Mouse (Mus musculus) kidney, embryonic 16.5 days (tissue): ENCODE data around the gene Slc12a9. TPM values are rescaled to one million over a fixed set of nuclear protein-coding genes. Genes with fewer than 3 reads are reported as not detected.

Experiments
- ATAC-seq: fragments of 200-750 bp; cut with Nextera tagmentation; 2 replicates; pipeline ENCODE4 v1.8.0; 2017; ENCODE audit warnings: moderate TSS enrichment; ENCODE audit not compliant: low FRiP score, low TSS enrichment
- H3K27ac ChIP-seq: fragments of 300-500 bp; sonication (generic); 2 replicates; pipeline ENCODE4 v1.5.1; 2014; ENCODE audit warnings: low read length
- H3K27me3 ChIP-seq: fragments of 300-500 bp; sonication (generic); 2 replicates; pipeline ENCODE4 v1.6.1; 2014; ENCODE audit warnings: low read length, control low read depth, mixed read lengths; ENCODE audit not compliant: insufficient read depth
- H3K36me3 ChIP-seq: fragments of 300-500 bp; sonication (generic); 2 replicates; pipeline ENCODE4 v1.6.1; 2014; ENCODE audit warnings: low read length, control low read depth, mixed read lengths; ENCODE audit not compliant: insufficient read depth
- H3K4me1 ChIP-seq: fragments of 300-500 bp; sonication (generic); 2 replicates; pipeline ENCODE4 v1.6.1; 2014; ENCODE audit warnings: low read length, control low read depth, mixed read lengths; ENCODE audit not compliant: insufficient read depth
- H3K4me2 ChIP-seq: fragments of 300-500 bp; sonication (generic); replicated peaks from 2 replicates; pipeline ENCODE4 v1.6.1; 2014; ENCODE audit warnings: low read depth, low read length
- H3K4me3 ChIP-seq: fragments of 300-500 bp; sonication (generic); 2 replicates; pipeline ENCODE4 v1.5.1; 2014; ENCODE audit warnings: mild to moderate bottlenecking, low read length
- H3K9ac ChIP-seq: fragments of 300-500 bp; sonication (generic); replicated peaks from 2 replicates; pipeline ENCODE4 v1.6.1; 2014; ENCODE audit warnings: low read length
- H3K9me3 ChIP-seq: fragments of 300-500 bp; sonication (generic); 2 replicates; pipeline ENCODE4 v1.6.1; 2016; ENCODE audit warnings: low read length, control low read depth
- WGBS: fragments of 180-500 bp; shearing (Covaris S2); extraction: QIAGEN DNeasy Blood & Tissue Kit; methylation state at CpG from one replicate; pipeline ENCODE4 v1.1.7; 2014; 5-methylcytosine and 5-hydroxymethylcytosine counted together
- polyA plus RNA-seq: library from polyadenylated mRNA; unstranded; fragments of >200 nt; fragmentation: Nextera tagmentation; extraction: Ambion mirVana; gene quantifications from 2 replicates; pipeline ENCODE4 v1.2.1, GENCODE M21; 2015

Slc12a9 gene
- polyA plus RNA-seq, 1 experiment from 2014 or later = 16.3 TPM

DNA sequence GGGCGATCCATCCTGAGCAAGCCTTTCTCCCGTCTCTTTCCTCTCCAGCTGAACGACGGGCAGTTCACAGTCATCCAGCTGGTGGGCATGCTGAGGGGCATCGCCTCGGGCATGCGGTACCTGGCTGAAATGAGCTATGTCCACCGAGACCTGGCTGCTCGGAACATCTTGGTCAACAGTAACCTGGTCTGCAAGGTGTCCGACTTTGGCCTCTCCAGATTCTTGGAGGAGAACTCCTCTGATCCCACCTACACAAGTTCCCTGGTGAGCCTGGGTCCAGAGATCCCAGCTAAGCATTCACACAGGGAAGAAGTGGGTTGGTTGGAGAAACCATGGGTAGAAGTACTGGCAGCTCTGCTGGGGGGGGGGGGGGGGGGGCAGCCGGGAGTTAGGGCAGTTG, 36.3 kb upstream of the Slc12a9 start:
- ATAC-seq = no peak
- Histone ChIP-seq H3K4me2 (no peak overlapping the region), H3K4me1 (no peaks in the 10 kb centered on the region), H3K9me3 (no peaks in the 10 kb centered on the region), H3K4me3 (no peak overlapping the region), H3K9ac (no peak overlapping the region), H3K36me3 (peaks cover 99% of the 10 kb centered on the region), H3K27me3 (no peaks in the 10 kb centered on the region), H3K27ac (no peak overlapping the region)
- WGBS = 92% methylated on average over 10 of the region's 11 CpGs

DNA sequence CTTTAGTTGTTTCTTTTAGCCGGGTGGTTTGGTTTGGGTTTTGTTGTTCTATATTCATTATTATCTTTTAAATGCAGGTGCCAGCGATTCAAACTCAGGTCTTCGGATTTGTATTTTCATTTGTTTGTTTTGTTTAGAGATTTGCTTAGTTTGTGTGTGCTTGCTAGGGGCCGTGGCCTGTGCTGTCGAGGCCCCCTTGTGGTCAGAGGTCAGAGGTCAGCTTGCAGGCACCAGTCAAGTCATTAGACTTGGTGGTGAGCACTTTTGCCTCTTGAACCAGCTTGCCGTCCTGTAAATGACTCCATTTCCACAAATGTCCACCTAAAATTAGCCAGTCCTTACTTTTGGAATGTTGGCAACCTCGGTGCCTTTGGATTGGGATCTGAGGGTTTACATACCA, 25.0 kb upstream of the Slc12a9 start:
- H3K27me3 ChIP-seq = no peaks in the 10 kb centered on the region
- no peak overlapping the region for H3K27ac ChIP-seq
- no peak overlapping the region for H3K9ac ChIP-seq
- no peak for ATAC-seq
- peaks cover 7% of the 10 kb centered on the region; the same call in 1 of the 2 replicates for H3K4me1 ChIP-seq
- H3K36me3 ChIP-seq = peaks cover 87% of the 10 kb centered on the region
- H3K4me2 ChIP-seq = no peak overlapping the region
- no peaks in the 10 kb centered on the region for H3K9me3 ChIP-seq
- 40% methylated on average over 7 of the region's 7 CpGs for WGBS
- H3K4me3 ChIP-seq = no peak overlapping the region

- Histone ChIP-seq H3K27me3 (no peaks in the 10 kb centered on the region), H3K27ac (no peak overlapping the region), H3K4me3 (0 out of 2 replicates have a peak overlapping the region, but pooled peaks have one; percentile 7), H3K36me3 (peaks cover 45% of the 10 kb centered on the region), H3K9ac (no peak overlapping the region), H3K9me3 (no peaks in the 10 kb centered on the region), H3K4me2 (peak overlapping the region; percentile 29), H3K4me1 (peaks cover 30% of the 10 kb centered on the region)
- WGBS = 81% methylated on average over 17 of the region's 17 CpGs
- ATAC-seq = no peak
These were observed 20.7 kb upstream of the Slc12a9 start for GRCm38 (mm10) chr5:137354091-137354490.

DNA sequence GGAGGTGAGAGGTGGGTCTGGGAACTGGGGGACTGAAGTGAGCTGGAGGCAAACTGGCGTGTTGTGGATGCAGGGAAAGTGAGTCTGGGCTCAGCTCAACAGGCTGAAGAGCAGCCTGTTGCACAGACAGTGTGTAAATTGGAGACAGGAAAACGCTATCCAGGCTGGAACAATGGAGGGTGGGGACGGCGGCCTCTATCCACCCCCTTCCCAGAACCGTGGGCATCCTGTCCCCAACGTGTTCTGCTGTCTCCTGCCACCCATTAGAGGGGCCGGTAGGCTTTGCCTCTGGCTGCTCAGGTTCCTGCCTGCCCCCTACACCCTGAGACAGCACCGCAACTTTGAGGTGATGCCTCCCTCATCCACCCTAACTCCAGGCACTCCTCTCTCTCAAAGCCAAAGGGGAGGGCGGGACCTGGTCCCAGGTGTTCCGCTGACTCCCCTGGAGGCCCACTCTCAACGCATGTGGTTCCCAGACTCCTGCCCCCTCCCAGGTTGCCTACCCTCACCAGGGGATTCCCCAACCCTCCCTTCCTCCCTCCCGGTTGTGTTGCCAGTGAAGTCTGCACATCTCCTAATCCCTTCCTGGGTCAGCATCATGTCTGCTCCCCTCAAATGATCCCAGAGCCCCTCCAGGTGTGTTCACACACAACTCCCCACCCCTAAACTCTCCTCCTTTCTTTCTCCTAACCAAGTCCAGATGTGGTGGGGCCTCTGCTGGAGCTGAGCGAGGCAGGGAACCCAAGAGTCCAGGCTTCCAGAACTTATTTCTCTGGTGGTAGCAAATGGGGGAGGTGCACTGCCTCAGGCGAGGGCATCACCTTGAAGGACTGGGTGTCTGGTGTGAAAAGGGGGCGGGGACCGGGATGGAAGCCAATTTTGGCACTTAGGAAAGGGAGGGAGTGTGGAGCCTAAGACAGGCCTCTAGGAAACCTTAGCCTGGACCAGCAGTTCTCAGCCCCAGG, 18.9 kb upstream of the Slc12a9 start:
- Histone ChIP-seq H3K4me2 (peak overlapping the region; percentile 93), H3K9ac (peak overlapping the region; percentile 97), H3K27ac (peak overlapping the region; percentile 98), H3K9me3 (no peaks in the 10 kb centered on the region), H3K4me3 (peak overlapping the region; percentile 95), H3K36me3 (peaks cover 33% of the 10 kb centered on the region), H3K27me3 (no peaks in the 10 kb centered on the region), H3K4me1 (peaks cover 45% of the 10 kb centered on the region)
- ATAC-seq = no peak
- WGBS = 9% methylated on average over 16 of the region's 16 CpGs

- peak overlapping the region; percentile 98 for H3K27ac ChIP-seq
- WGBS = 4% methylated on average over 4 of the region's 4 CpGs
- no peaks in the 10 kb centered on the region for H3K27me3 ChIP-seq
- H3K9me3 ChIP-seq = no peaks in the 10 kb centered on the region
- H3K9ac ChIP-seq = peak overlapping the region; percentile 97
- peaks cover 29% of the 10 kb centered on the region for H3K36me3 ChIP-seq
- peaks cover 53% of the 10 kb centered on the region for H3K4me1 ChIP-seq
- H3K4me2 ChIP-seq = peak overlapping the region; percentile 93
- ATAC-seq = no peak
- H3K4me3 ChIP-seq = peak overlapping the region; percentile 95
These were observed 18.0 kb upstream of the Slc12a9 start for GRCm38 (mm10) chr5:137351394-137351793.

- Histone ChIP-seq H3K9me3 (no peaks in the 10 kb centered on the region), H3K27ac (peak overlapping the region; percentile 98), H3K9ac (peak overlapping the region; percentile 97), H3K4me1 (peaks cover 54% of the 10 kb centered on the region), H3K36me3 (peaks cover 26% of the 10 kb centered on the region), H3K4me3 (peak overlapping the region; percentile 95), H3K4me2 (peak overlapping the region; percentile 93), H3K27me3 (no peaks in the 10 kb centered on the region)
- no peak for ATAC-seq
- WGBS = under 1% methylated on average over 8 of the region's 8 CpGs
These were observed 17.6 kb upstream of the Slc12a9 start for GRCm38 (mm10) chr5:137351058-137351380.

DNA sequence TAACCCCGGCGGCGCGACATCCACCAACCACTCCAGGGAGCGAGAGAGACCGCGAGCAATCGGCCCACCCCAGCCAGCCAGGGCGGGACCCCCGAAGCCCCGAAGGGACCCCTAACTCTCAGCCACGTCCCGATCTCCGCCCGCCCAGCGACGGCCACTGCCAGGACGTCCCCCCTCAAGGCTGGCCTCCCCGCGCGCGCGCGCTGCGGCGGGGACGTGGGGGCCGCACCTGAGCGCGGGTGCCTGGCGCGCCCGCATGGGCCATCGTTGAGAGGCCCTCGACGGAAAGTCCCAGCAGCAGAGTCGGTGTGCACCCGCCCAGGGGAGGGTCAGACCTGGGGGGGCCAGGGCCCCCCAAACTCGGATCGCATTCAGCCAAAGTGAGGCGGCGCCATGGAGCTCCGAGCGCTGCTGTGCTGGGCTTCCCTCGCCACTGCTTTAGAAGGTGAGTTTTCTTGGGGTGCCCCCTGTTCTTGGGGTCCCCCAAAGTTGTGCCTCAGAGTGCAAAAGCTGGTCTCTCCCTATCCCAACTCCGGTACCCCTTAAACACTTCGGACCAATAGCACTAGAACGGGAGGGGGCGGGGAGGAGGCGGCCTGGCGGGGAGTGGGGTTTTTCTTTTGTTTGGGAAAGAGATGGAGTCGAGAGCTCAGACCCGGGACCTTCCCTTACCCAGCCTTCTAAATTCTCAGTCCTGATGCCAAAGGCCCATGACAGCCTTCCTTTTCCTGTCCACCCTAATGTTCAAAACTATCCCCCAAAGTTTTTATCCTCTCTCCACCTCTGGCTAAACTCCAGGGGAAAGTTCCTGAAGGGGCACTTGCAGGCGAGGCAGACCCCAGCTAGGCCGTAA, 17.0 kb upstream of the Slc12a9 start:
- Histone ChIP-seq H3K9ac (peak overlapping the region; percentile 97), H3K27ac (peak overlapping the region; percentile 98), H3K4me2 (peak overlapping the region; percentile 93), H3K4me1 (peaks cover 58% of the 10 kb centered on the region), H3K27me3 (no peaks in the 10 kb centered on the region), H3K9me3 (no peaks in the 10 kb centered on the region), H3K4me3 (peak overlapping the region; percentile 95), H3K36me3 (peaks cover 20% of the 10 kb centered on the region)
- under 1% methylated on average over 54 of the region's 55 CpGs for whole genome bisulfite sequencing
- ATAC-seq = peak; percentile 58

DNA sequence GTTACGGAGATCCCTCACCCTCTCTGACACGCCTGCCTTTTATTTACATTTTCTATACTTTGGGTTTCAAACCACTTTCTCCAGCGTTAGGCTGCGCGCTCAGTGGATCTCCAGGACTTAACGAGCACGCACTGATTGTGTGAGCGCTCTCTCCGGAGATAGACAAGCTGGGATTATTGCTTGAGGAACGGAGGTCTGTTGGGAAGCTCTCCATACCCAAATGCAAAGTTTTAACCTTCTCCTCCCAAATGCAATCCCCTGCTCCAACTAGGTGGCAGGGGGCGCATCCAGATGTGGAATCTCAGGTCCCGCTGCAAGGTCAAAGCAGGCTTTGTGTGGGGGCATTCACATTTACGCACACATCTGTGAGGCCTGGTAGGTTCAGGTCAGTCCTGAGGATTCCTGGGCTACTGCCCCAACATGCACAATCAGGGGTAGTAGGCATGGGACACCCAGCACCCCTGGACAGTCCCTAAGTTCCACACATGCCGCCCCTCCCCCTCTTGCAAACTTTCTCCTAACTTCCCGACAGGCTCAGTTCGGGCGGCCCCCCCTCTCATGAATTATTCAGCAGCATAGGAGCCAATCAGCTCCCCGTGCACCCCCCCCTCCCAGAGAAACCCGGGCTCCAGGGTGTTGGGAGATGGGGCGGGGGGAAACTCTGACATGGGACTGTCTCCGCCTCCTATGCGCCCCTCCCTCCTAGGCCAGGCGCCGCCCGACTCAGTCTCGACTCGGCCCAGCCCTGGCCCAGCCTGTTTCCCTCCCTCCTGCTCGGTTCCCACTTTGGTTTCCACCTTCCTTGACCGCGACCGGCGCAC, 16.2 kb upstream of the Slc12a9 start, which contains the start of gene Ephb4:
Ephb4 (plus strand) TSS at position 726 of the 821 bp plus-strand sequence.
- H3K4me1 ChIP-seq = peaks cover 61% of the 10 kb centered on the region
- under 1% methylated on average over 29 of the region's 32 CpGs for WGBS
- H3K9ac ChIP-seq = peak within 1 kb of the TSS; percentile 97
- peak within 1 kb of the TSS; percentile 93 for H3K4me2 ChIP-seq
- H3K36me3 ChIP-seq = peaks cover 11% of the 10 kb centered on the region
- peak within 1 kb of the TSS; percentile 98 for H3K27ac ChIP-seq
- peak within 1 kb of the TSS; percentile 95 for H3K4me3 ChIP-seq
- H3K9me3 ChIP-seq = no peaks in the 10 kb centered on the region
- ATAC-seq = peak; percentile 95
- no peaks in the 10 kb centered on the region for H3K27me3 ChIP-seq
